Mouse (Mus musculus) ovary, postnatal 14 days (tissue): ENCODE measurements around the gene Marveld3.

ENCODE experiments used
- DNase-seq: peaks from one replicate; pipeline ENCODE4 v3.0.0; 2022; ENCODE audit warnings: low spot score

Gene Marveld3

GRCm38 (mm10) chr8:109961693-109962367 is at the start of gene Marveld3:
TSS of gene Marveld3 (minus strand) at chr8:109962203.
- peak; percentile 60 for DNase-seq

- DNase-seq, result peak; percentile 22
These were observed 48.9 kb upstream of the Marveld3 start for GRCm38 (mm10) chr8:110010868-110011267.

GRCm38 (mm10) chr8:110008995-110009446 is 47.0 kb upstream of the Marveld3 start:
- DNase-seq, result no peak

- DNase-seq, result no peak
These were observed 46.4 kb upstream of the Marveld3 start for GRCm38 (mm10) chr8:110008228-110008994.

GRCm38 (mm10) chr8:110006312-110007023 is 44.5 kb upstream of the Marveld3 start:
- DNase-seq, result no peak

- no peak for DNase-seq
These were observed 42.3 kb upstream of the Marveld3 start for GRCm38 (mm10) chr8:110004300-110004699.

- no peak for DNase-seq
These were observed 41.0 kb upstream of the Marveld3 start for GRCm38 (mm10) chr8:110002953-110003352.

- no peak for DNase-seq
These were observed 38.0 kb upstream of the Marveld3 start for GRCm38 (mm10) chr8:109999974-110000373.

GRCm38 (mm10) chr8:109998066-109998465 is 36.1 kb upstream of the Marveld3 start:
- DNase-seq, result no peak

- no peak for DNase-seq
These were observed 35.4 kb upstream of the Marveld3 start for GRCm38 (mm10) chr8:109997381-109997780.

GRCm38 (mm10) chr8:109992951-109993350 is 30.9 kb upstream of the Marveld3 start:
- DNase-seq, result no peak

GRCm38 (mm10) chr8:109992166-109992565 is 30.2 kb upstream of the Marveld3 start:
- no peak for DNase-seq

GRCm38 (mm10) chr8:109990224-109990623 is 28.2 kb upstream of the Marveld3 start, which contains the start of gene Tat:
TSS of gene Tat (plus strand) at chr8:109990437.
- DNase-seq, result no peak

- DNase-seq, result no peak
These were observed 27.1 kb upstream of the Marveld3 start for GRCm38 (mm10) chr8:109989151-109989550.

GRCm38 (mm10) chr8:109987776-109988175 is 25.8 kb upstream of the Marveld3 start:
- no peak for DNase-seq

GRCm38 (mm10) chr8:109986384-109986783 is 24.4 kb upstream of the Marveld3 start:
- DNase-seq, result no peak

- no peak for DNase-seq
These were observed 21.9 kb upstream of the Marveld3 start for GRCm38 (mm10) chr8:109983944-109984343.

- DNase-seq, result no peak
These were observed 20.5 kb upstream of the Marveld3 start for GRCm38 (mm10) chr8:109982386-109983105.

- no peak for DNase-seq
These were observed 17.3 kb upstream of the Marveld3 start for GRCm38 (mm10) chr8:109979339-109979738.

GRCm38 (mm10) chr8:109972901-109973300 is 10.9 kb upstream of the Marveld3 start:
- DNase-seq, result no peak

GRCm38 (mm10) chr8:109970323-109970722 is 8.3 kb upstream of the Marveld3 start:
- no peak for DNase-seq

GRCm38 (mm10) chr8:109968837-109969236 is 6.8 kb upstream of the Marveld3 start:
- no peak for DNase-seq
